Mouse (Mus musculus): ENCODE measurements at regions not wholly inside any gene's neighbourhood (a gene's known extent, or its start where the extent isn't known, plus 50 kb on each side); places are given as distances from the start of the nearest gene placed in this dataset.

DNA sequence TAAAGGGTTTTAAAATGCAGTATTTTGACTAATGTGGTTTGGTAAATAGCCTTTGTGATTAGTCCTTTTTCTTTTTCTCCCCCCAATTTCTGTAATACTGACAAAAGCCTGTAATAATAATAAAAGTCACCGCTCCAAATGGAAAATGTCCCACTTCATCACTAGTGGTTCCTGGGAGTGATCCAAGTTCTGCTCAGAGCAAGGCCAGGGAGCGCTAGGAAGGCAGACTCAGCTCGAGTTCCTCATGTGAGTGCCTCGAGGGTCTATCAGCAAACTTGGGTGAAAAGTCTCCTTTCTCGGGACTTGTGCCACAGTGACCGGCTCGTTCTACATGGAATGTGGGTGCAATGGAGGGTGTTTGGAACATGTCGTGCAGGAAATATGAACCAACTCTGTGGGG, 363.4 kb upstream of the Nr2f2 start:
- no peak for TF ChIP-seq POLR2A (IDR thresholded peaks at IDR 0.05; ENCODE audit: low read depth, low read length)
- TF ChIP-seq CTCF (conservative IDR thresholded peaks at IDR 0.05; ENCODE audit: insufficient read depth, insufficient read length, low read depth, low read length): no peak

All from kidney, adult 2 months (tissue).